Mouse (Mus musculus): ENCODE data around the gene Klk14. TPM values are rescaled to one million over a fixed set of nuclear protein-coding genes. Genes with fewer than 3 reads are reported as not detected.
"Not testable (repeated sequence)": the region's sequence is repeated elsewhere in the genome, so short reads cannot be mapped to it uniquely, and the experiment has no call there.

Klk14 gene
- not detected in 2 replicates for polyA plus RNA-seq (2016; fragmentation: Nextera tagmentation; extraction: Ambion mirVana)

- Histone ChIP-seq H3K4me1 (replicated peaks) (no peaks in the 10 kb centered on the region), H3K4me2 (no peak within 1 kb of the TSS), H3K27ac (ENCODE audit: poor library complexity, severe bottlenecking) (no peak within 1 kb of the TSS), H3K27me3 (replicated peaks) (no peaks in the 10 kb centered on the region), H3K4me3 (no peak within 1 kb of the TSS), H3K9ac (no peak within 1 kb of the TSS), H3K36me3 (no peaks in the 10 kb centered on the region), H3K9me3 (replicated peaks) (no peaks in the 10 kb centered on the region)
- ATAC-seq (ENCODE audit: insufficient number of reproducible peaks, low FRiP score), result no peak
These were observed at the start of gene Klk14 for GRCm38 (mm10) chr7:43690118-43690517. Klk14 (plus strand) TSS chr7:43690418.

GRCm38 (mm10) chr7:43642587-43642986 lies 47.6 kb upstream of the Klk14 start:
- Histone ChIP-seq H3K9me3 (replicated peaks) (no peaks in the 10 kb centered on the region), H3K4me1 (replicated peaks) (no peaks in the 10 kb centered on the region), H3K4me2 (no peak overlapping the region), H3K27ac (ENCODE audit: poor library complexity, severe bottlenecking) (no peak overlapping the region), H3K4me3 (no peak overlapping the region), H3K36me3 (no peaks in the 10 kb centered on the region), H3K9ac (no peak overlapping the region), H3K27me3 (replicated peaks) (no peaks in the 10 kb centered on the region)
- ATAC-seq (ENCODE audit: insufficient number of reproducible peaks, low FRiP score), result no peak
- 61% methylated on average over 5 of the region's 5 CpGs for WGBS

DNA sequence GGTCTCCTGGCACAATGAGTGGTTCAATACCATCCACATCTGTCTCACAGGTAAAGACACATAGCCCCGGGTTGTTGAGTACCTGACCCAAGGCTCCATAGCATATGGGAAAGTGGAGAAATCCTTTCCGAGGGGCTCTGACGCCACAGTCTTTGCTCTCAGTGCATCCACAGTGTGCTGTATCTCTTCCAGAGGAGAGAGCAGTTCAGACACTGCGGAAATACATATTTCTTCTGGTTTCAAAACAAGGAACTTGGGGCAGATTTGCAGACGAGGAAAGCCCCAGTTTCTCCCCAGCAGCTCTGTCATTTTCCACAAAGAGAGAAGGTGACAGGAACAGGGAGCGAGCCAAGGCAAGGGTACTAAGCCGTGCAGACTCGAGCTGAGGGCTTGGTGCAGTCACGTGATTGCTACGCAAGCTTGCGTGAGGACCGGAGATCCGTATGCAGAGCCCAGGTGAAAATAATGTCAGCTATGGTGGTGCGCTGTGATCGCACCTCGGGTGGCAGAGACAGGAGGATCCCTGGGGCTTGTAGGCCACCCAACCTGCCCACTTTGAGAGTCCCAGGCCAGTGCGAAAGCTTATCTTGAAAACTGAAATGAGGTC lies 47.1 kb upstream of the Klk14 start:
- H3K9me3 ChIP-seq (replicated peaks), result no peaks in the 10 kb centered on the region
- no peaks in the 10 kb centered on the region for H3K36me3 ChIP-seq
- H3K4me1 ChIP-seq (replicated peaks), result no peaks in the 10 kb centered on the region
- no peak overlapping the region for H3K9ac ChIP-seq
- ATAC-seq (ENCODE audit: insufficient number of reproducible peaks, low FRiP score), result no peak
- 70% methylated on average over 17 of the region's 17 CpGs for WGBS
- H3K27me3 ChIP-seq (replicated peaks), result no peaks in the 10 kb centered on the region
- H3K4me2 ChIP-seq, result no peak overlapping the region
- no peak overlapping the region for H3K27ac ChIP-seq (ENCODE audit: poor library complexity, severe bottlenecking)
- no peak overlapping the region for H3K4me3 ChIP-seq

DNA sequence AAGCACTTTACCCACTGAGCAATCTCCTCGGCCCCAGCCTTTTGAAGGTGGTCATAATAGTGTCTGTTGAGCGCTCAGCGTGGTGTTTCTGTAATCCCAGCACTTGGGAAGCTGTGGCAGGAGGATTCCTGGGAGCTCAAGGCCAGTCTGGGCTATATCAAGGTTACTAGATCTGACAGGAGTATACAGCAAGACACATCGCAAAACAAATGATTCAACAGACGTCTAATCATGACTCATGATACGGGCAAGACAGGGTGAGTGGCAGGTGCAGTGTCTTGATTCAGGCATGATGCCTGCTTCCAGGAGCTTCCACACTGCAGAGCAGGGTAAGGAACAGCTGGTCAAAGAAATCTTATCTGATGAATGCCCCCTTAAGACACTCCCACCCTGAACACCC lies 37.5 kb upstream of the Klk14 start:
- Histone ChIP-seq H3K4me3 (no peak overlapping the region), H3K36me3 (no peaks in the 10 kb centered on the region), H3K27ac (ENCODE audit: poor library complexity, severe bottlenecking) (no peak overlapping the region), H3K27me3 (replicated peaks) (0 out of 2 replicates have a peak, but pooled peaks cover 5% of the 10 kb centered on the region), H3K4me1 (replicated peaks) (no peaks in the 10 kb centered on the region), H3K9me3 (replicated peaks) (peaks cover 14% of the 10 kb centered on the region), H3K9ac (no peak overlapping the region), H3K4me2 (no peak overlapping the region)
- WGBS, result 76% methylated on average over 6 of the region's 6 CpGs
- ATAC-seq (ENCODE audit: insufficient number of reproducible peaks, low FRiP score), result no peak

DNA sequence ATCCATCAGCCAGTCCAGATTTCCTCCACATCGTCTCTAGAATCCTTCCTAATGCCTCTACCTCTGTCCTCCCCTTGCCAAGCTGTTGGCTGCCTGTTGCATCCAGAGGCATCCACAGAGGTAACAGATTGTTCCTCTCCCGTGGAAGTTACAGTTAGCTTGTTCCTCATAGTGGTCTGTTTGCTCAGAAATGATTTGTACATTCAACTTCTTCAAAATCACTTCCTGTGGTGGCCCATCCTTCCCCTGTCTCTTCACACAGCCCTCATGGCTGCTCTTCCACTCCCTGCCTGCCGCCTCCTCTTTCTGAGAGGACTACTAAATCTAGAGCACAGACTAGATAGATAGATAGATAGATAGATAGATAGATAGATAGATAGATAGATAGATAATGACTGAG lies 35.7 kb upstream of the Klk14 start:
- Histone ChIP-seq H3K27me3 (replicated peaks) (0 out of 2 replicates have a peak, but pooled peaks cover 7% of the 10 kb centered on the region), H3K4me1 (replicated peaks) (no peaks in the 10 kb centered on the region), H3K27ac (ENCODE audit: poor library complexity, severe bottlenecking) (no peak overlapping the region), H3K9me3 (replicated peaks) (peaks cover 14% of the 10 kb centered on the region), H3K4me2 (no peak overlapping the region), H3K36me3 (no peaks in the 10 kb centered on the region), H3K9ac (no peak overlapping the region), H3K4me3 (no peak overlapping the region)
- 57% methylated on average over 3 of the region's 3 CpGs for WGBS
- no peak for ATAC-seq (ENCODE audit: insufficient number of reproducible peaks, low FRiP score)

- H3K9ac ChIP-seq, result no peak overlapping the region
- WGBS, result 58% methylated on average over 6 of the region's 6 CpGs
- H3K4me1 ChIP-seq (replicated peaks), result no peaks in the 10 kb centered on the region
- ATAC-seq (ENCODE audit: insufficient number of reproducible peaks, low FRiP score), result no peak
- no peak overlapping the region for H3K4me2 ChIP-seq
- no peak overlapping the region for H3K27ac ChIP-seq (ENCODE audit: poor library complexity, severe bottlenecking)
- H3K4me3 ChIP-seq, result no peak overlapping the region
- no peaks in the 10 kb centered on the region for H3K36me3 ChIP-seq
- H3K9me3 ChIP-seq (replicated peaks), result peaks cover 10% of the 10 kb centered on the region
- 0 out of 2 replicates have a peak, but pooled peaks cover 7% of the 10 kb centered on the region for H3K27me3 ChIP-seq (replicated peaks)
These were observed 34.0 kb upstream of the Klk14 start for GRCm38 (mm10) chr7:43656232-43656631.

- no peaks in the 10 kb centered on the region for H3K4me1 ChIP-seq (replicated peaks)
- H3K36me3 ChIP-seq, result no peaks in the 10 kb centered on the region
- no peak within 1 kb of the TSS for H3K9ac ChIP-seq
- ATAC-seq (ENCODE audit: insufficient number of reproducible peaks, low FRiP score), result no peak
- H3K9me3 ChIP-seq (replicated peaks), result no peaks in the 10 kb centered on the region
- WGBS, result 72% methylated on average over 1 of the region's 1 CpGs
- no peak within 1 kb of the TSS for H3K4me3 ChIP-seq
- 0 out of 2 replicates have a peak, but pooled peaks cover 7% of the 10 kb centered on the region for H3K27me3 ChIP-seq (replicated peaks)
- no peak within 1 kb of the TSS for H3K4me2 ChIP-seq
- no peak within 1 kb of the TSS for H3K27ac ChIP-seq (ENCODE audit: poor library complexity, severe bottlenecking)
These were observed 30.2 kb upstream of the Klk14 start, which contains the start of gene Siglece for GRCm38 (mm10) chr7:43660002-43660401. Siglece (minus strand) TSS chr7:43660161.

DNA sequence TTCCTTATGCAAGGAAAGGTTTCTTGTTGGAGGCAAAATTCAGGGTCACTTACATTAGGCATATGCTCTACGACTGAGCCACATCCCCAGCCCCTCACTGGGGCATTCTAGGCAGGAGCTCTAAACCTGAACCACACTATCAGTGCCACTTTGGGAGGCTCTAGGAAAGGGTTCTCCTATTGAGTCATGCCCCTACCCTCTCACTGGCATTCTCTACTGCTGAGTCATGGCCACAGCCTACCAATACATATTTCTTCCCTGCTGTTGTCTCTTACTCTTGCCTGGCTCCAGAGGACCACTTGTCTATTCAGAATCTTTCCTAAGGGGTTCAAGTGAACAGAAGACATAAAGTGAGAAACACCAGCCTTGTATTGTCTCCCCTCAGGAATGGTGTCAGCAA lies 27.4 kb upstream of the Klk14 start:
- no peaks in the 10 kb centered on the region for H3K36me3 ChIP-seq
- no peak for ATAC-seq (ENCODE audit: insufficient number of reproducible peaks, low FRiP score)
- no peaks in the 10 kb centered on the region for H3K4me1 ChIP-seq (replicated peaks)
- H3K27me3 ChIP-seq (replicated peaks), result no peaks in the 10 kb centered on the region
- whole genome bisulfite sequencing, result 74% methylated on average over 1 of the region's 1 CpGs
- no peak overlapping the region for H3K27ac ChIP-seq (ENCODE audit: poor library complexity, severe bottlenecking)
- no peaks in the 10 kb centered on the region for H3K9me3 ChIP-seq (replicated peaks)
- H3K4me2 ChIP-seq, result no peak overlapping the region
- no peak overlapping the region for H3K4me3 ChIP-seq
- no peak overlapping the region for H3K9ac ChIP-seq

DNA sequence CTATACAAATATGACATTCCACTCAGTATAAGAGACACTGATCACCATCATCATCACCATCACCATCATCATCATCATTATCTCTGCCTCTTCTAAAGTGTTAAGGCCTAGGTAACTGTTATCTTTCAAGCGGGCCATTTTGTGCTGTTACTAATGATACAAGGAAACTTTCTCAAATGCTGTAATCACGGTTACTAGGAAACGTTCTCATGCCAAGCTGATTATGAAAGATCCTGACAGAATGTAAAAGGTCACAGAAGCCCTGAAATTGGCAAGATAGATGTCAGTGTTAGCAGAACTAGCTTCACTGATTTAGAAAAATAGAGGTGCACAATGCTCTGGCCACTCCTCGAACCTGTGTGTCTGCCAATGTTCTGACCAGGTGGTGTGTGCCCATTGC lies 23.0 kb upstream of the Klk14 start:
- H3K4me1 ChIP-seq (replicated peaks); H3K4me2 ChIP-seq; H3K9ac ChIP-seq; ATAC-seq (ENCODE audit: insufficient number of reproducible peaks, low FRiP score); H3K9me3 ChIP-seq (replicated peaks); H3K27ac ChIP-seq (ENCODE audit: poor library complexity, severe bottlenecking); H3K4me3 ChIP-seq; H3K27me3 ChIP-seq (replicated peaks); H3K36me3 ChIP-seq: not testable (repeated sequence)
- 77% methylated on average over 4 of the region's 4 CpGs for whole genome bisulfite sequencing

DNA sequence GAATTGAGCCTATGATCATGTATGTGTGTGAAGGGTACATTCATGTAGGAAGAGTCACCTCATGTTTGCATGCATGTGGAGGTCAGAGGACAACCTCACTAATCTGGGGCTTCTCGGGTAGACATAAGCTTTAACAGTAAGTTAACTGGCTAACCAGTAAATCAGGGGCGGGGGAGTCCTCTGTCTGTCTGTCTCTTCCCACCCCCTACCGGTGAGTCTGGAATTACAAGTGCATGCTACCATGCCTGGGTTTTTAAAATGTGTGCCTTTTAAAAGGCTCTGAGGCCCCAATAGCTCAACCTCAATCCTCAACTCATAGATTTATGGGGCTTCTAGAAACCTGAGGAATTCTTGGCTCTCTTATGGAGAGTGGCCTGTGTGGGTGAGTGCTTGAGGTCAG lies 21.6 kb upstream of the Klk14 start:
- Histone ChIP-seq H3K9me3 (replicated peaks) (no peaks in the 10 kb centered on the region), H3K4me1 (replicated peaks) (peaks cover 8% of the 10 kb centered on the region), H3K27ac (ENCODE audit: poor library complexity, severe bottlenecking) (no peak overlapping the region), H3K9ac (no peak overlapping the region), H3K4me3 (no peak overlapping the region), H3K4me2 (no peak overlapping the region), H3K27me3 (replicated peaks) (no peaks in the 10 kb centered on the region), H3K36me3 (no peaks in the 10 kb centered on the region)
- ATAC-seq (ENCODE audit: insufficient number of reproducible peaks, low FRiP score), result no peak
- WGBS, result 13% methylated on average over 3 of the region's 3 CpGs

GRCm38 (mm10) chr7:43671064-43671808 lies 19.0 kb upstream of the Klk14 start:
- Histone ChIP-seq H3K36me3 (peaks cover 19% of the 10 kb centered on the region), H3K9me3 (replicated peaks) (no peaks in the 10 kb centered on the region), H3K4me2 (peak overlapping the region; percentile 77), H3K27ac (ENCODE audit: poor library complexity, severe bottlenecking) (no peak overlapping the region), H3K27me3 (replicated peaks) (no peaks in the 10 kb centered on the region), H3K4me3 (peak overlapping the region; percentile 65), H3K4me1 (replicated peaks) (peaks cover 8% of the 10 kb centered on the region), H3K9ac (peak overlapping the region; percentile 9; the same call in 1 of the 2 replicates)
- ATAC-seq (ENCODE audit: insufficient number of reproducible peaks, low FRiP score), result 0 out of 2 replicates have a peak, but pooled peaks have one; percentile 15
- 66% methylated on average over 11 of the region's 11 CpGs for WGBS
